Mouse (Mus musculus): ENCODE measurements around the gene Anapc5.

GRCm38 (mm10) chr5:122779277-122779834, 41.8 kb downstream of the Anapc5 start, which contains the start of gene Camkk2:
- TF ChIP-seq POLR2A (IDR thresholded peaks at IDR 0.05; ENCODE audit: extremely low read depth, insufficient read depth, low read length) (no peak; the same call in 1 of the 2 replicates), CTCF (IDR thresholded peaks at IDR 0.05; ENCODE audit: extremely low read depth, insufficient read depth, low read length) (no peak)
